Mouse (Mus musculus): ENCODE measurements around the gene Nkapd1. TPM values are rescaled to one million over a fixed set of nuclear protein-coding genes. Genes with fewer than 3 reads are reported as not detected.
"Not testable (repeated sequence)": the region's sequence is repeated elsewhere in the genome, so short reads cannot be mapped to it uniquely, and the experiment has no call there.

The Nkapd1 gene
- total RNA-seq (2021), result 10 to 100 TPM; 12.8 to 13.0 TPM
- long read RNA-seq, experiment 1, partial matches to known transcripts, result 0 of 4 reads
- long read RNA-seq, experiment 1, other reads (novel, unspliced or antisense), result 2 of 4 reads
- long read RNA-seq, experiment 2, partial matches to known transcripts, result 3 of 7 reads
- long read RNA-seq, experiment 2, other reads (novel, unspliced or antisense), result 1 of 7 reads

DNA sequence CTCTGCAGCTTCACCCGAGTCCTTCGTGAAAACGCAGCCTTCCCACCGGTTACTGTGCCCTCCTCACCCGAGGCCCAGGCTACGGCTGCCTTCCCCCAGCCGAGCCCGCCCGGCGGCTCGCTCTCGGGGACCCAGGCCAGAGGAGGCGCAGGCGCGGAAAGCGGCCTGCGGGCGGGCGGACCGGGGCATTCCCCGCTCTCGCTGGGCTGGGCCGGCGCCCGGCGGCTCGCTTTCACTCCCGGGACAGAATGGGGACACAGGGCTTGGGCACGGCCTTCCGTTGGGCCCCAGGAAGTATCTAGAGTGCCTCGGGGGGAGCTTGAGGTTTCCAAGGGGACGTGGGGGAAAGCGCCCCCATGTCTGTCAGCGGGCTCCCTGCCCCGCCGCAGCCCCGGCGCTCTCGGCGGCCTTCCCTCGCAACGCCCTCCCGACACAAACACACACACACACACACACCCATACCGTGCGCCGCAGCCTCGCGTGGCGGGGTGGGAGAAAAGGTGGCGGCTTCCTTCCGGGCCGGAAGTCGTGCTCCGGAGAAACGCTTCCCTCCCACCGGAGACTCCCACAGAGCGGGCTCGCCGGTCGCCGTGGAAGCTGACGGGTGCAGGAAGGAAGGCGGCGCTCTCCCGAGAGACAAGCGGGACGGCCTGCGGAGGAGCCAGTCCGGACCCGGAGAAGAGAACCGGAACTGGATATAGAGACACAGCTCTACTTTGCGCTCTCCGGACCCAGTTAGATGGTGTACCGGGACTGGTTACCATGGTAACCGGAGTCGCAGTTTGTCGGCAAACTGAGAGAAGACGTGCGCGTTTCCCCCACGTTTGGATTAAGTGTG lies at the start of gene Nkapd1, which contains the start of gene Pih1d2:
Gene Nkapd1, minus strand, starts transcription at position 699 of the 838 bp plus-strand sequence.
Gene Pih1d2, plus strand, starts transcription at position 556 of the 838 bp plus-strand sequence.
- intact Hi-C loops (cut with DNase I; ENCODE audit: low total_unique reads), result no loop called here
- DNase-seq, result peak; percentile 81

DNA sequence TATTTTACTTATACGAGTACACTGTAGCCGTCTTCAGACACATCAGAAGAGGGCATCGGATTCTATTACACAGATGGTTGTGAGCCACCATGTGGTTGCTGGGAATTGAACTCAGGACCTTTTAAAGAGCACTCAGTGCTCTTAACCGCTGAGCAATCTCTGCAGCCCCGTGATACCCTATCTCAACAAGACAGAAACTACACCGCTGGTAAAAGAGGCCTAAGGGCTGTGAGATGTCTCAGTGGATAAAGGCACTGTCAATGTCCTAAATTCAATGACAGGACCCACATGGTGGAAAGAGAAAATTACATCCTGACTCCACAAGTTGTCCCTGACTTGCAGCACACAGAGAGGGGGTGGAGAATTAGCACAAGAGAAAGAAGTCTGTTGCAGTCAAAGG lies 49.2 kb upstream of the Nkapd1 start:
- no peak for DNase-seq
- intact Hi-C loops (cut with DNase I; ENCODE audit: low total_unique reads), result no loop called here

DNA sequence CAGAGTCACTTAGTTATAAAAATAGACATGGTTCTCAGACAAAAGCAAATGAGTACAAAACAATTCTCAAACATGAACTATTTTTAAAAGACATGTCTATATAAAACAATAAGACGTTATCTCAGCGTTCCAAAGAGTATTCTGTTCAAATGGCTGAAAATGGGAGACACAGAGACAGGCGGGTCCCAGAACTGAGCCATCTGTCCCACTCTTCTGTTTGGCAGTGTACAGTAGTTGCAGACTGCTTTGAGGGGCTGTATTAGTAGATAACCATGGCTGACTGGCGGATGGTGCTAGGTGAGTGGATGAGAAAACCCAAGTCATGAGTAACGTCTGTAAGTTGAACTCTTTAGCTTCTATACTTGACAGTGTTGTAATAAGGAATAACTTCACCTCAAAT lies 47.6 kb upstream of the Nkapd1 start:
- intact Hi-C loops (cut with DNase I; ENCODE audit: low total_unique reads), result no loop called here
- DNase-seq, result no peak

DNA sequence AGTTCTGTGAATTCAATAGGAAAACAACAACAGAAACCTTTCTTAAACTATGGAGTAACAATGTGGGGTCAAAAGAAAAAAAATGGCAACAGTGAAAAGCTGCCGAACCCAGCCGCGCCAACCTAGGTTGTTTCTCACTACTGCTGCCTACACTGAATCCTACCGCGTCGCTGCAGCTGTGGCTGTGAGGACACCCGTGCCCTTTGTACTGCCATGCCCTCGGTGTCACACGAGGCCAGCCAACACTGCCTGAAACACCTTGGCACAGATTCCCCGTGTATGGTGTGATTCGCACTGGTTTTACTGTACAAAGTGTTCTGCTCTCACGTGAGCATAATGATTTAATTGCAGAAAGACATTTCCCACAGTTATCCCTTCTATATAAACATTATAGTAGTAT lies 43.2 kb upstream of the Nkapd1 start:
- DNase-seq, result peak; percentile 41
- intact Hi-C loops (cut with DNase I; ENCODE audit: low total_unique reads), result no loop called here

DNA sequence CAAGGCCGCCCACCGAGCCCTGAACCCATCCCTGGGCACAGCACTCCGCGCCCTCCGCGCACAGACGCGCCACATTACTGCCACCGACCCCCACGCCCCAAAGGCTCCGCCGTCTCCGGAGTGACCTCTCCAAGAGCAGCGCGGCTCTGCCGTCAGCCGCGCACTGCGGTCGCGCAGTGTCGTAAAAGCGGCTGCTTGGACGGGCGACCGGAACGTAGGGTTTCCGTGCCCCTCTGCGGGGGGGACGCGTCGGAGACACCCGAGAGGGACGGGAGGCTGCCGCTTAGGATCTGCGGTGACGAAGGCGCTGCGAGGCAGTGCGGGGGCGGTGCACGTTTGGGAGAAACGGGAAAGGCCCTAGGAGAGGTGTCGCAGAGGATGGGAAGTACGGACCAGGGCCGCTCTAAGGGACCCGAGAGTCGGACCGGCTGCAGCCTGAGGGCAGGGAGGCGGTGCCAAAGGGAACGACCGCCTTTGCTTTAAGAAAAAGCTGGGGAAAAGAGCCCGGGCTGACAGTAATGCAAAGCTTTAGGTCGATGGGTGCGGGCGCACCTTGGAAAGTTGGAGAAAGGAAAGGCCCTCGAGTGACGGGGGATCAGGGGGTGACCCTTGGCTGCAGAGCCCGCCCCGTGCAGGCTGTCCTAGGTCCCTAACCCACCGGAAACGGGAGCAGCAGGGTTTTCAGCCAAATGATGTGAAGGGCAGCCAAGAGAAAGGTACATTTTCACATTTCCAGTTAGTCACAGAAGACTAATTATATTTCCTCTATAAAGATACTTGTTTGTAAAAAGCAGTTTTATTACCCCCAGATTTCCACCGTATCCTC lies 42.3 kb upstream of the Nkapd1 start, which contains the start of gene Dlat:
Gene Dlat, minus strand, starts transcription at position 389 of the 826 bp plus-strand sequence.
- intact Hi-C loops (cut with DNase I; ENCODE audit: low total_unique reads), result loop anchor here (5.0 kb wide), 1 partner anchor 37 kb away; no protein-coding TSS in a partner anchor
- peak; percentile 90 for DNase-seq

DNA sequence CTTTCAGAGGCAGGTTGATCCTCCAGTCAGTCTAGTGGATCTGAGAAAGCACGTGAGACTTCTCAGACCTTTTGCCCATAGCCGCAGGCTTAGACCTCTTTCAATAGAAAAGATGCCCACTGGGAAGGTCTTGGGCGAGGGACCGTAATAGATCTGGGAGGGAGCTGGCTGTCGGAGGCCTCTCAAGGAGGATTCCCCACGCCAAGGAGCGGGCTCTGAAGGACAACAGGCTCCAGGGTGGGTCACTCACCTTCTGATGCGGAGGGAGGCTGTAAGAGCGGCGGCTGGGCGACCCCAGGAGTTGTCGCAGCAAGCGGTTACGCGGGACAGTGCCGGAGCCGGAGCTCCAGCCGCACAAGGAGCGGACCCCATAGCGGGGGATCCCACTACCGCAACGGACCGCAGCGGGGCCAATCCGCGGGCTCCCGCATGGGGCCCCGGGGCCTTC lies 41.7 kb upstream of the Nkapd1 start:
- peak; percentile 20 for DNase-seq
- intact Hi-C loops (cut with DNase I; ENCODE audit: low total_unique reads), result loop anchor here (5.0 kb wide), 1 partner anchor 37 kb away; no protein-coding TSS in a partner anchor

DNA sequence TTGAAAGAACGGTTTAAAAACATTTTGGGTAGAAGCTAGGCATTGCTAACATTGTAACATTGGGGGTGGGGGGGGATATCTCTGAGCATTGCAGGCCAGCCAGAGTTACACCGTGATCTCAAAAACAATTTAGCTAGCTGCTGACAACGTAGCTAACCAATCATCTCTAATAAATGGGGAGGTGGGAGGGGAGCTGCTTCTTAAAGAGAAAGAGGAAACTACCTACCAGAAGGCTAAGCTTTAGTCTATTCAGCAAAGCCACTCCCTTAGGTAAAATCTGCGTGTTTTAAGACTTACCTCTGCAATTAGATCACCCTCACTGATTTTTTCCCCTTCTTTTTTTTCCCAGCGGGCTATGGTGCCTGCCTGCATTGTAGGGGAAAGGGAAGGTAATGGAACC lies 41.1 kb upstream of the Nkapd1 start:
- DNase-seq, result no peak
- intact Hi-C loops (cut with DNase I; ENCODE audit: low total_unique reads), result loop anchor here (5.0 kb wide), 1 partner anchor 36 kb away; no protein-coding TSS in a partner anchor

DNA sequence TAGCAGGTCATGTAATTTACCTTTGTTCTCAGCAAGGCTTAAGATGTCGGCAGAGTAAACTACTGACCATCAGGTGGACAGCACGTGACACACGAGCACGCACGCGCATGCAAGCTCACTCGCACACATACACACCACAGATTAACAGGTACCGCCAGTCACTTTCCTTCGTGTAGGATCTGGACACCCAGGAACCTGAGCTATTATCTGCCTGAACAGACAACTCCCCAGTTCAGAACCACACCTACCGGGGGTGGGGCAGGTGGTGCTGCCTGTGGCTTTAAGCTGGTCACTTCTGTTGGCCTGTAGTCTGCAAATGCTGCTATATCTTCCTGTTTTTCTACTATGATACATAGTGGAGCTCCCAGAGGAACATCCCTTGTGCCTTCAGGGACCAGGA lies 33.2 kb upstream of the Nkapd1 start:
- intact Hi-C loops (cut with DNase I; ENCODE audit: low total_unique reads), result no loop called here
- DNase-seq, result no peak

DNA sequence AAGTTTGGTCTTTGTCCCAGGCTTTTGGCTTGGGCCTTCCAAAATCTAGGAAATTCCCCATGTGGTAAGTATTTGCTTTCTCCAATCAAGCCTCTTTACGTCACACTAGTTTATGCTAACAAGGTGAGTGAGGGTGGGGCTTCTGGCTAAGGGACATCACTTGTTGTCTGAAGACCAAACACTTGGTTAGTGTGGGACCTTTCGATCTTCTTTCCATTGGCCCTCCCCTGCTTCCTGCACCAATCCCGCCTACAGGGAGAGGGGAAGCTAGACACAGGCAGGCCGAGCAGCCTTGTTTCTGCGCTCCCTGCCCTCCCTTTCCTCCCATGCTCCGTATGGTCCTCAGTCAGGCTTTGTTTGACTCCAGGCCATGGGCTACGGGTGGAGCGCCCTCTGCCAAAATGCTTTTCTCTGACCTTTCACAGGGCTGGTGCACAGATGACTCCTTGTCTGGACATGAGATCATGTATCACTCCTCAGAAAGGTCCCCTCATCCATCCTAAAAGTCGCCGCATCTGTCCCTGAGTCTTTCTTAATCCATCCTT lies 29.6 kb upstream of the Nkapd1 start:
- no peak for DNase-seq
- intact Hi-C loops (cut with DNase I; ENCODE audit: low total_unique reads), result no loop called here

DNA sequence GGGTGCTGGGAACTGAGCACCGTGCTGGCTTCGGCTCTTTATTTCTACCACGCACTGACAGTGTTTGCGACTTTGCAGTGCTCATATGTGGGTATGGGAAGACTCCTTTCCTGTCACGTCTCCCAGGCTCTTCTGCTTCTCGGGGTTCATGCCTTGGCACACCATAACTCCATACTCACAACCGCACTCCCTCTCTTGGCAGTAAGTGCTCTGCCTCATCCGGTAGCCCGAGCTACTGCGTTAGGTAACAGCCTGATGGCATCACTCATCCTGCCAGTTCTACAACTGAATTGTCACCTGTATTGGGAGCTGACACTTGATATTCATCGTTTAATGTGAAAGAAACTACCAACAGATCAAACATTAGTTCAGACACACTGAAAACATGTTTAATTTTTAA lies 17.0 kb upstream of the Nkapd1 start:
- intact Hi-C loops (cut with DNase I; ENCODE audit: low total_unique reads), result no loop called here
- no peak for DNase-seq

DNA sequence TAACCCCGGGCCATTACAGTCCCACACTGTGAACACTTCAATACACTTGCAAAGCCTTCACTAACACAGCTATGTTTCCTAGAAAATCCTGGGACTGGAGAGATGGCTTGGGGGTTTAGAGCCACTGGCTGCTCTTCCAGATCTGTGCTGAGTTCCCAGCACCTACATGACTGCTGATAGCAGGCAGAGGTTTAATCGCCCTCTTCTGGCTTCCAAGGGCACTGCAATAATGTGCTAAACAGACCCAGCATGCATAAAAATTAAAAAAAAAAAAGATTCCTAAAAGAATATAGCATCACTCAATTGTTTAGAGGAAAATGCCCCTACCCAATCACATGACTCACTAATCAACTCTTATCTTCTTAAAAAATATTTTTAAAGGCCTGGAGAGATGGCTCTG lies 15.8 kb upstream of the Nkapd1 start:
- intact Hi-C loops (cut with DNase I; ENCODE audit: low total_unique reads), result no loop called here
- no peak for DNase-seq

DNA sequence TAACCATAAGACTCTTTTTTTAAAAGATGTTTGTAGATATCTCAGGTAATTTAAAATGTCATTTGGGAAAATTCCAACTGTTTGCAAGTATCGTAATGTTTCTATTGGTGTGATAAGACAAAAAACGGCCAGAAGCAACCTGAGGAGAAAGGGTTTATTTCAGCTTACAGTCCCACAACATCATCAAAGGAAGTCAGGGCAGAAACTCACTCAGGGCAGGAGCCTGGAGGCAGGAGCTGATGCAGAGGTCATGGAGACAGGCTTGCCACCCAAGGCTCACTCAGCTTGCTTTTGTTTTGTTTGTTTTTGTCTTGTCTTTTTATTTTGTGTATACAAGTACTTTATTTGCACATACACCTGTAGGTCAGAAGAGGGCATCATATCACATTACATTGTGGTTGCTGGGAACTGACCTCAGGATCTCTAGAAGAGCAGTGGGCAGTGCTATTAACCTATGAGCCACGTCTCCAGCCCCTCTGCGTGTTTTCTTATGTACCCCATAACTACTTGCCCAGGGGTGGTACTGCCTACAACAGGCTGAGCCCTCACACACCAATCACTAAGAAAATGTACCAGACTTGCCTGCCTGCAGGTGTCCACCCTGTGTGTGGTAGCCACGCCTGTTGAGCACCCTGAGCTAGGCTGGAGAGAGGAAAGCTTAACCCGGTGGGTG lies 14.9 kb upstream of the Nkapd1 start:
- intact Hi-C loops (cut with DNase I; ENCODE audit: low total_unique reads), result no loop called here
- DNase-seq, result no peak

DNA sequence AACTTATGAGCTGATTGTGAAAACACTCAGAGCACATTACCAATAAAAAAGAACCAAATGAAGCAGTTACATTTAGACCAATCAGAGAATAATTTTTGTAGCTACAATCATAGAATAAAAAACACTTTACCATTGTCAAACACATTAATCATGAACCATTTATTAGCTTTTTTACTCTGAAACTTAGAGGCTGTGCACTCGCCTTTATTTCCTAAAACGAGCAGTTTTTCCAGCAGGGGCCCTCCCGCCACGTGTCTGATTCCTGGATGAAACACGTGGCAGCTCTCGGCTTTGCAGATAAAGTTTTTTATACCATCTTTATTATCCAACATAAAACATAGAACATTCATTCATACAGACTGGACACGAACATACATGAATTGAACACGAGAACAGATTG lies 13.6 kb upstream of the Nkapd1 start:
- DNase-seq; intact Hi-C loops (cut with DNase I; ENCODE audit: low total_unique reads): not testable (repeated sequence)

DNA sequence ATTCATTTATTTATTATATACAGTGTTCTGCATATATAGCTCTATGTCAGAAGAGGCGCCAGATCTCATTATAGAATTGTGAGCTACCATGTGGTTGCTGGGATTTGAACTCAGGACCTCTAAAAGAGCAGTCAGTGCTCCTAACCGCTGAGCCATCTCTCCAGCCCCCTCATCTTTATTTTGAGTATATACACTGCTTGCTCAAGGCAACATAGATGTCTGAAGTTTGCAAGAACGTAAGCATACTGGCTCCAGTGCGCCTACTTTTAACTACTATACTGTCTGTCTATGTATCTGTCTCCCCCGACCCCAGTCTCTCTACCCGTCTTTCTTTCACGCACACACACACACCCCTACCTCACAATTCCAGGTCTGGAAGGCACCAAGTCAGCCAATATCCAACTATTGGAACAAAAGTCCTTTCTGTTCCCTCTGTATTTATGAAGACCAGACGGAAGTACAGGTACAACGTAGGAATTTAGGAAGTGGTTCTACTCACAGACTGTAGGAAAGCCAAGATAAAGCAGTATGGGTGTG lies 598 bp upstream of the Nkapd1 start:
- intact Hi-C loops (cut with DNase I; ENCODE audit: low total_unique reads), result no loop called here
- no peak for DNase-seq

DNA sequence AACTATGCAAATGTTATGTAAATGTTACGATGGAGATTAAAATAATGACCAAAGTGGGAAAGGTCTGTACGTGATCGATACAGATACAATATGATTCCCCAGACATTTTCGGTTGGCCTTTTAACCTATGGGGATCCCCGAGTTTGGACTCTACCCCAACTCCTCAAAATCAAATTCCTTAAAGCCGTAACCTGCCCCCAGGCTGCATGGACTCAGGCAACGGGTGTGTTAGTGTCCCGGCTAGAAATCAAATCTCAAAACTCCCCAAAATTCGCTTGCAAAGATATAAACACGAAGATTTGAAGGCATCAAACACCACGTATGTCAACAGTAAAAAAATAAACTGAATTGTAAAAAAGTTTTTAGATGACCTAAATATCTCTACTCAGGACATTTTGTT lies 1.1 kb downstream of the Nkapd1 start:
- no peak for DNase-seq
- intact Hi-C loops (cut with DNase I; ENCODE audit: low total_unique reads), result no loop called here

DNA sequence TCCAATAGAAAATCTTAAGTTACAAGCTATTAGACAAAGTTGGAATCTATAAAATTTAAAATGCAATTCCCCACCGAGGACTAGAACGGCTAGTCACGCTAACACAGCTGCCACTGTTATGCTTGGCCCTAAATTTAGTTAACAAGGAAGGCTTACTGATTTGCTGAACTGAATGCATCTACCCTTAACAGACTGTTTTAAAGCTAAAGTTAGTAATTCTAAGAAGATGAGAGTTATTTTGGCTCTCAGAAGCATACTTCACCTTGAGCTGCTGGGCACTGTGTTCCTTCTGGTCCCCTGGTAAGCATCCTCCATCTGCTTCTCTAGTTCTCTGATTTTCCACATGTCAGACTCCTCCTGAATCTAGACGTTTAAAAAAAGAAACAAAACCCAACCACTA lies 5.1 kb downstream of the Nkapd1 start:
- no peak for DNase-seq
- intact Hi-C loops (cut with DNase I; ENCODE audit: low total_unique reads), result no loop called here

DNA sequence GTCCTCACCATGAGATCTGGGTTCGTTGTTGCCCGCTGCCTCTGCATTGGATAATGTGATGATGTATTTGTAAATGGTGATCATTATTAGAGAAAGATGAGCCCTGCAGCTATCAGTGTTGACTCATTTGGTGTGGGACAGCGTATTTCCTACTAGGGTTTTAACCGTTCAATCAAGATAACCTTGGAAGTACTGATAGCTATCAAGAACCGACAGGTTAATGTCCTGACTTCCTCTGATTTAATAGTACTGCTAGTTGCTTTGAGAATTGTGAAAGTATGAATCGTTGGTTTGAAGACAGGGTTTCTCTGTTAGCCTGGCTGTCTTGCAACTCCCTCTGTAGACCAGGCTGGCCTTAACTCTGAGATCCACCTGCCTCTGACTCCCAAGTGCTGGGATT lies 12.9 kb downstream of the Nkapd1 start:
- intact Hi-C loops (cut with DNase I; ENCODE audit: low total_unique reads), result no loop called here
- no peak for DNase-seq

DNA sequence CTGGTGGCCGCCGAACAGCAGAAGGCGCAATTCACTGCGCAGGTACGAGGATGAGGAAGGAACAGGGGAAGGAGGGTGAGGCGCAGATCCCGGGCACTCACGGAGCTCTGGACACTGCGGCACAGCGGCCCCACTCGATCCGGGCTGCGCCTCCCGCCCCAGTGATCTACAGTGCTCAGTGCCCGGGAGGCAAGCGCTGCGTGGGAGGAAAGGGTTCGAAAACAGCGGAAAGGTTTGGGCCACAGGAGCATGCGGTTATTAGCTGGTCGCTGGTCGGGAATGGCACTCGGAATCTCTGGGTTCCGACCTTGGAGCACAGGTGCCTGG lies 13.3 kb downstream of the Nkapd1 start:
- no peak for DNase-seq
- intact Hi-C loops (cut with DNase I; ENCODE audit: low total_unique reads), result no loop called here
